Mouse (Mus musculus) layer of hippocampus, adult 18-20 months (tissue): ENCODE measurements at regions not wholly inside any gene's neighbourhood (a gene's known extent, or its start where the extent isn't known, plus 50 kb on each side); places are given as distances from the start of the nearest gene placed in this dataset.

ENCODE experiments used
- DNase-seq, 2 experiments: peaks; one replicate each; pipeline ENCODE4 v3.0.0; 2022; ENCODE audit warnings: low spot score in 2 of 2

- no peak for DNase-seq
Measured at GRCm38 (mm10) chr10:118760441-118760840, 109.6 kb downstream of the Dyrk2 start.

- no peak for DNase-seq
Measured at GRCm38 (mm10) chr10:118761101-118761868, 108.7 kb downstream of the Dyrk2 start.

GRCm38 (mm10) chr10:118765051-118765450, 105.0 kb downstream of the Dyrk2 start:
- no peak for DNase-seq

GRCm38 (mm10) chr10:118765544-118766441, 104.2 kb downstream of the Dyrk2 start:
- no peak for DNase-seq

GRCm38 (mm10) chr10:118766826-118767225, 103.2 kb downstream of the Dyrk2 start:
- DNase-seq: no peak

GRCm38 (mm10) chr10:118769751-118770150, 100.3 kb downstream of the Dyrk2 start:
- DNase-seq: no peak

- no peak for DNase-seq
Measured at GRCm38 (mm10) chr10:118778656-118779055, 91.4 kb downstream of the Dyrk2 start.

GRCm38 (mm10) chr10:118780831-118781569, 89.0 kb downstream of the Dyrk2 start:
- no peak for DNase-seq

- DNase-seq: peak; percentile 45 to 76
Measured at GRCm38 (mm10) chr10:118781811-118782232, 88.2 kb downstream of the Dyrk2 start.

GRCm38 (mm10) chr10:118782646-118783045, 87.4 kb downstream of the Dyrk2 start:
- no peak for DNase-seq

GRCm38 (mm10) chr10:118787280-118787690, 82.7 kb downstream of the Dyrk2 start:
- no peak for DNase-seq

- peak; percentile 11 to 19 for DNase-seq
Measured at GRCm38 (mm10) chr10:118792352-118793100, 77.5 kb downstream of the Dyrk2 start.

- peak in 1 of 2 experiments; percentile 63 for DNase-seq
Measured at GRCm38 (mm10) chr10:118793794-118794193, 76.2 kb downstream of the Dyrk2 start.

GRCm38 (mm10) chr10:118794395-118795060, 75.5 kb downstream of the Dyrk2 start:
- no peak for DNase-seq

- no peak for DNase-seq
Measured at GRCm38 (mm10) chr10:118795061-118795407, 75.0 kb downstream of the Dyrk2 start.

GRCm38 (mm10) chr10:118796512-118796911, 73.5 kb downstream of the Dyrk2 start:
- DNase-seq: no peak

- no peak for DNase-seq
Measured at GRCm38 (mm10) chr10:118797256-118797655, 72.8 kb downstream of the Dyrk2 start.

GRCm38 (mm10) chr10:118799767-118800166, 70.2 kb downstream of the Dyrk2 start:
- DNase-seq: no peak

- DNase-seq: no peak
Measured at GRCm38 (mm10) chr10:118803922-118804557, 66.0 kb downstream of the Dyrk2 start.

- no peak for DNase-seq
Measured at GRCm38 (mm10) chr10:118804574-118804973, 65.4 kb downstream of the Dyrk2 start.
